Mouse (Mus musculus) lung, embryonic 14.5 days (tissue): ENCODE measurements around the gene Ablim1. TPM values are rescaled to one million over a fixed set of nuclear protein-coding genes. Genes with fewer than 3 reads are reported as not detected.

Experiments
- ATAC-seq: fragments of 200-750 bp; cut with Nextera tagmentation; 2 replicates; pipeline ENCODE4 v1.8.0; 2017; ENCODE audit warnings: mild to moderate bottlenecking, moderate TSS enrichment, moderate library complexity; ENCODE audit not compliant: insufficient read depth
- DNase-seq: peaks from one replicate; pipeline ENCODE4 v3.0.0-alpha.2; 2015
- H3K27ac ChIP-seq: fragments of 300-500 bp; sonication (generic); 2 replicates; pipeline ENCODE4 v1.5.1; 2014; ENCODE audit warnings: low read depth, mild to moderate bottlenecking, moderate library complexity
- H3K27me3 ChIP-seq: fragments of 300-500 bp; sonication (generic); 2 replicates; pipeline ENCODE4 v1.6.1; 2014; ENCODE audit warnings: low read length, control low read depth; ENCODE audit not compliant: insufficient read depth
- H3K36me3 ChIP-seq: fragments of 300-500 bp; sonication (generic); 2 replicates; pipeline ENCODE4 v1.6.1; 2014; ENCODE audit warnings: control low read depth; ENCODE audit not compliant: insufficient read depth
- H3K4me1 ChIP-seq: fragments of 300-500 bp; sonication (generic); 2 replicates; pipeline ENCODE4 v1.6.1; 2014; ENCODE audit warnings: antibody characterized with exemption, control low read depth; ENCODE audit not compliant: insufficient read depth
- H3K4me2 ChIP-seq: fragments of 300-500 bp; sonication (generic); 2 replicates; pipeline ENCODE4 v1.6.1; 2014; ENCODE audit warnings: mild to moderate bottlenecking
- H3K4me3 ChIP-seq: fragments of 300-500 bp; sonication (generic); 2 replicates; pipeline ENCODE4 v1.5.1; 2014; ENCODE audit warnings: low read depth, low read length
- H3K9ac ChIP-seq: fragments of 300-500 bp; sonication (generic); 2 replicates; pipeline ENCODE4 v1.6.1; 2014
- H3K9me3 ChIP-seq: fragments of 300-500 bp; sonication (generic); 2 replicates; pipeline ENCODE4 v1.6.1; 2016; ENCODE audit warnings: low read depth, low read length, control low read depth
- CTCF ChIP-seq: IDR thresholded peaks from 2 replicates; pipeline ENCODE4 v1.5.1; 2016; ENCODE audit warnings: antibody characterized with exemption, low read depth
- WGBS: fragments of 180-500 bp; shearing (Covaris S2); extraction: QIAGEN DNeasy Blood & Tissue Kit; methylation state at CpG from one replicate; pipeline ENCODE4 v1.1.7; 2014; 5-methylcytosine and 5-hydroxymethylcytosine counted together
- polyA plus RNA-seq: library from polyadenylated mRNA; unstranded; fragments of >200 nt; fragmentation: Nextera tagmentation; extraction: Ambion mirVana; gene quantifications from 2 replicates; pipeline ENCODE4 v1.2.1, GENCODE M21; 2014

The Ablim1 gene
- polyA plus RNA-seq, 1 experiment from 2014 or later = 39.9 TPM

- no peaks in the 10 kb centered on the region; the same call in 1 of the 2 replicates for H3K4me1 ChIP-seq
- peak overlapping the region; percentile 1; the same call in 1 of the 2 replicates for H3K27ac ChIP-seq
- ATAC-seq (peak; percentile 60; the same call in 1 of the 2 replicates), DNase-seq (peak; percentile 84)
- no peak overlapping the region for H3K9ac ChIP-seq
- TF ChIP-seq CTCF = no peak
- H3K4me2 ChIP-seq = peak overlapping the region; percentile 32
- H3K4me3 ChIP-seq = no peak overlapping the region
- no peaks in the 10 kb centered on the region for H3K9me3 ChIP-seq
- no peaks in the 10 kb centered on the region for H3K27me3 ChIP-seq
- WGBS = 43% methylated on average over 11 of the region's 11 CpGs
- H3K36me3 ChIP-seq = no peaks in the 10 kb centered on the region
These were observed 75.4 kb downstream of the Ablim1 start for GRCm38 (mm10) chr19:57239176-57239784.

DNA sequence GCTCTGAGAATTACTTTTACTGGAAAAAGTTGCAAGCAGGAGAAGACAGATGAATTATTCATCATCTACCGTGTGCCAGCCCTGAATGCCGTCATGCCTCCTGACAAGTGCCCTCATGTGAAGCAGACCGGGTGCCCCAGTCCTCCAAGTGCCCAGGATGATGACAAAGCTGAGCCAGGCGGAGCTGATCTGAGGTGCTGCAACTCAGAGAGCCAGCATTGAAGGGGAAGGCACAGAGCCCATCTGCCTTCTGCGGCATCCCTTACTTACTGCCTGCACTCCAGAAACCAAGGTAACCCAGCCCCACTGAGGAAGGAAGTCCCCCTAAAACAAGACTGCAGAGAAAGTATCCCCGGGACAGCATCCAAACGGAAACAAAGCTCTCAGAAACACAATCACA, 76.3 kb downstream of the Ablim1 start:
- ATAC-seq (no peak), DNase-seq (no peak)
- no peak overlapping the region for H3K9ac ChIP-seq
- H3K36me3 ChIP-seq = no peaks in the 10 kb centered on the region
- no peak overlapping the region for H3K4me3 ChIP-seq
- no peak overlapping the region for H3K27ac ChIP-seq
- H3K27me3 ChIP-seq = no peaks in the 10 kb centered on the region
- 71% methylated on average over 7 of the region's 7 CpGs for WGBS
- no peak overlapping the region for H3K4me2 ChIP-seq
- no peak for TF ChIP-seq CTCF
- H3K9me3 ChIP-seq = no peaks in the 10 kb centered on the region
- no peaks in the 10 kb centered on the region; the same call in 1 of the 2 replicates for H3K4me1 ChIP-seq

DNA sequence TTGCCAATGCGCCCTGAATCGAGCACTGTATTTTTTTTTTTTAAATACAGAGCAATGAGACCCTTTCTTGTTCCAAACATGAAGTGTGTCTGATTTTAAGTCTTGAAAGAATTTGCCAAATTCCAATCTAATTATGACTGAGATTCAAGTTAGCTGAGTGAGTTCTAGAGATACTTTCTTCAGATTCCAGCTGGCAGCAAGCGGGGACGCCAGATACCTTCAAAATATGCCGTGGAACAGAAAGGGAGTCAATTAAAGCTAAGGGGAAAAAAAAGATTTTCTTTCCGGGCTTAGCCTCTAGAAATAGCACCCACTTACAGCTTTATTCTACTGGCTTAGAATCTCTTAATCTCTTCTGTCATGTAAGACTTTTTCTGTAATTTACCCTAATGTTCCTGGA, 77.2 kb downstream of the Ablim1 start:
- ATAC-seq (no peak), DNase-seq (no peak)
- no peaks in the 10 kb centered on the region for H3K9me3 ChIP-seq
- H3K36me3 ChIP-seq = no peaks in the 10 kb centered on the region
- H3K27me3 ChIP-seq = no peaks in the 10 kb centered on the region
- 66% methylated on average over 6 of the region's 6 CpGs for WGBS
- no peak overlapping the region for H3K4me2 ChIP-seq
- no peak overlapping the region for H3K9ac ChIP-seq
- H3K4me3 ChIP-seq = no peak overlapping the region
- no peak overlapping the region for H3K27ac ChIP-seq
- TF ChIP-seq CTCF = no peak
- H3K4me1 ChIP-seq = no peaks in the 10 kb centered on the region; the same call in 1 of the 2 replicates

- ATAC-seq (no peak), DNase-seq (no peak)
- no peaks in the 10 kb centered on the region for H3K36me3 ChIP-seq
- no peak overlapping the region for H3K4me2 ChIP-seq
- TF ChIP-seq CTCF = no peak
- WGBS = 73% methylated on average over 15 of the region's 15 CpGs
- H3K9ac ChIP-seq = no peak overlapping the region
- H3K9me3 ChIP-seq = no peaks in the 10 kb centered on the region
- H3K4me3 ChIP-seq = no peak overlapping the region
- no peaks in the 10 kb centered on the region for H3K27me3 ChIP-seq
- H3K4me1 ChIP-seq = no peaks in the 10 kb centered on the region; the same call in 1 of the 2 replicates
- H3K27ac ChIP-seq = no peak overlapping the region
These were observed 78.1 kb downstream of the Ablim1 start for GRCm38 (mm10) chr19:57236647-57237046.

GRCm38 (mm10) chr19:57235931-57236330, 78.8 kb downstream of the Ablim1 start:
- Histone ChIP-seq H3K4me1 (no peaks in the 10 kb centered on the region; the same call in 1 of the 2 replicates), H3K36me3 (no peaks in the 10 kb centered on the region), H3K27me3 (no peaks in the 10 kb centered on the region), H3K27ac (no peak overlapping the region), H3K4me3 (no peak overlapping the region), H3K4me2 (no peak overlapping the region), H3K9me3 (no peaks in the 10 kb centered on the region), H3K9ac (no peak overlapping the region)
- WGBS = 85% methylated on average over 2 of the region's 2 CpGs
- no peak for ATAC-seq
- no peak for DNase-seq
- no peak for TF ChIP-seq CTCF

DNA sequence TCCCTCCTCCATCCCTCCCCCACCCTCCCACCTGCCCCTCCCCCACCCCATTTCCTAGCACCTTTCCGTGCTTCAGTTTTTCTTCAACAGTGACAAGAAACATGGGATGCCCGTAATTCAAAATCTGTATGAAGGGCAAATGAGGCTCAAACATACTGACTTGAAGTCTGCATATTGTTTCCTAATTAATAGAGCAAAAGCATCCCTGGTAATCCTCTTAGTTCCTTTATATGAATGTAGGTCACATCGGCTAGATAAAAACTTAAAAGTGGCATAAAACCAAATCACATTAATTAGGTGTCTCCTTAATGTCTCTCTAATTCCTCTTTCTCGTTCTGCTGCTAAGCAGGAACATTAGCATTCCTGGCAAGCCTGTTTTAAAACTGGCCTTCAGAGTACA, 83.7 kb downstream of the Ablim1 start:
- H3K4me2 ChIP-seq = no peak overlapping the region
- WGBS = 59% methylated on average over 4 of the region's 4 CpGs
- no peak overlapping the region for H3K4me3 ChIP-seq
- H3K27me3 ChIP-seq = no peaks in the 10 kb centered on the region
- H3K27ac ChIP-seq = no peak overlapping the region
- no peak for ATAC-seq
- no peaks in the 10 kb centered on the region for H3K9me3 ChIP-seq
- H3K4me1 ChIP-seq = no peaks in the 10 kb centered on the region
- H3K9ac ChIP-seq = no peak overlapping the region
- H3K36me3 ChIP-seq = no peaks in the 10 kb centered on the region
- TF ChIP-seq CTCF = no peak
- no peak for DNase-seq

- no peaks in the 10 kb centered on the region for H3K27me3 ChIP-seq
- no peak overlapping the region for H3K4me3 ChIP-seq
- DNase-seq (no peak), ATAC-seq (no peak)
- H3K36me3 ChIP-seq = no peaks in the 10 kb centered on the region
- no peak overlapping the region for H3K27ac ChIP-seq
- no peaks in the 10 kb centered on the region for H3K4me1 ChIP-seq
- no peak overlapping the region for H3K9ac ChIP-seq
- H3K9me3 ChIP-seq = no peaks in the 10 kb centered on the region
- H3K4me2 ChIP-seq = no peak overlapping the region
- 87% methylated on average over 3 of the region's 3 CpGs for WGBS
- TF ChIP-seq CTCF = no peak
These were observed 85.6 kb downstream of the Ablim1 start for GRCm38 (mm10) chr19:57229161-57229560.
